25 mouse cellular contexts compared by ENCODE assay signal in genomic region chr19:10681571-10681970, GRCm38 (mm10). TPM values are rescaled to one million over a fixed set of nuclear protein-coding genes. Genes with fewer than 3 reads are reported as not detected.
DNase-seq lines count a peak whose midpoint lies in the region; ATAC-seq and TF ChIP-seq lines count a peak whose summit lies in the region.
"Had no signal": no experiment of that assay in that cellular context is flagged by ENCODE, and none has a peak within 500 bp of the region (broad histone marks: within the 10 kb centered on the region; RNA-seq: fewer than 3 reads in every experiment).

No protein-coding gene starts in this region.

- no peak overlapping the region for H3K4me2 ChIP-seq in kidney, postnatal 0 days (ENCODE audit: low read length)
- no peak overlapping the region for H3K4me2 ChIP-seq in midbrain, postnatal 0 days (ENCODE audit: low read depth, low read length, poor library complexity, severe bottlenecking)
- H3K4me2 ChIP-seq in midbrain, embryonic 16.5 days (ENCODE audit: low read length) = no peak overlapping the region
- H3K4me2 ChIP-seq in stomach, postnatal 0 days (replicated peaks; ENCODE audit: low read depth) = no peak overlapping the region
- H3K4me2 ChIP-seq: embryonic facial prominence, embryonic 12.5 days; heart, embryonic 12.5 days; hindbrain, embryonic 15.5 days had no signal

- no peaks in the 10 kb centered on the region for H3K27me3 ChIP-seq in kidney, postnatal 0 days (ENCODE audit: insufficient read depth, low read length)
- no peaks in the 10 kb centered on the region for H3K27me3 ChIP-seq in midbrain, postnatal 0 days (ENCODE audit: insufficient read depth, low read length)
- no peaks in the 10 kb centered on the region for H3K27me3 ChIP-seq in midbrain, embryonic 16.5 days (ENCODE audit: control insufficient read depth, insufficient read depth, low read depth, low read length)
- no peaks in the 10 kb centered on the region for H3K27me3 ChIP-seq in stomach, postnatal 0 days (ENCODE audit: control insufficient read depth, insufficient read depth, low read length)
- H3K27me3 ChIP-seq in cerebellum, adult 2 months (ENCODE audit: control insufficient read depth, insufficient read depth, low read length) = no peaks in the 10 kb centered on the region
- H3K27me3 ChIP-seq: embryonic facial prominence, embryonic 12.5 days had no signal

- no peaks in the 10 kb centered on the region for H3K36me3 ChIP-seq in kidney, postnatal 0 days (ENCODE audit: insufficient read depth, low read length)
- H3K36me3 ChIP-seq in midbrain, postnatal 0 days (ENCODE audit: insufficient read depth, low read length) = no peaks in the 10 kb centered on the region
- H3K36me3 ChIP-seq in midbrain, embryonic 16.5 days (ENCODE audit: control insufficient read depth, insufficient read depth, low read length) = no peaks in the 10 kb centered on the region
- H3K36me3 ChIP-seq in stomach, postnatal 0 days (ENCODE audit: control insufficient read depth, insufficient read depth, low read length) = no peaks in the 10 kb centered on the region
- H3K36me3 ChIP-seq: embryonic facial prominence, embryonic 12.5 days; heart, embryonic 12.5 days; hindbrain, embryonic 10.5 days; hindbrain, embryonic 15.5 days had no signal

- H3K4me3 ChIP-seq in kidney, postnatal 0 days (replicated peaks; ENCODE audit: low read depth, low read length) = no peak overlapping the region
- no peak overlapping the region for H3K4me3 ChIP-seq in midbrain, postnatal 0 days (ENCODE audit: low read depth, low read length)
- no peak overlapping the region for H3K4me3 ChIP-seq in midbrain, embryonic 16.5 days (ENCODE audit: low read depth, low read length)
- H3K4me3 ChIP-seq in stomach, postnatal 0 days (ENCODE audit: low read depth, low read length) = no peak overlapping the region
- H3K4me3 ChIP-seq in cerebellum, adult 2 months (replicated peaks; ENCODE audit: insufficient read depth, low read depth, low read length) = no peak overlapping the region
- H3K4me3 ChIP-seq: embryonic facial prominence, embryonic 12.5 days; heart, embryonic 12.5 days; hindbrain, embryonic 10.5 days; hindbrain, embryonic 15.5 days had no signal

- no peaks in the 10 kb centered on the region for H3K9me3 ChIP-seq in kidney, postnatal 0 days (replicated peaks; ENCODE audit: low read length)
- no peaks in the 10 kb centered on the region for H3K9me3 ChIP-seq in midbrain, postnatal 0 days (ENCODE audit: low read length)
- no peaks in the 10 kb centered on the region for H3K9me3 ChIP-seq in midbrain, embryonic 16.5 days (replicated peaks; ENCODE audit: control insufficient read depth, low read length, poor library complexity, severe bottlenecking)
- no peaks in the 10 kb centered on the region for H3K9me3 ChIP-seq in stomach, postnatal 0 days (ENCODE audit: control insufficient read depth, low read length)
- H3K9me3 ChIP-seq: embryonic facial prominence, embryonic 12.5 days; heart, embryonic 12.5 days; hindbrain, embryonic 10.5 days; hindbrain, embryonic 15.5 days had no signal

- no peak for ATAC-seq in kidney, postnatal 0 days (replicated peaks; ENCODE audit: low FRiP score, low read depth)
- ATAC-seq in midbrain, postnatal 0 days (ENCODE audit: low FRiP score) = no peak
- no peak for ATAC-seq in midbrain, embryonic 16.5 days
- no peak for ATAC-seq in stomach, postnatal 0 days (ENCODE audit: low FRiP score, low TSS enrichment)
- ATAC-seq: forebrain, embryonic 16.5 days; inflammation-experienced regulatory T-cells, adult 6 months had no signal

- peak; percentile 20; the same call in 1 of the 2 replicates for TF ChIP-seq CTCF in kidney, postnatal 0 days (IDR thresholded peaks at IDR 0.05; ENCODE audit: low read depth)
- peak; percentile 24 for TF ChIP-seq CTCF in midbrain, postnatal 0 days (IDR thresholded peaks at IDR 0.05)
- TF ChIP-seq CTCF in stomach, postnatal 0 days (IDR thresholded peaks at IDR 0.05; ENCODE audit: low read depth) = peak; percentile 54
- TF ChIP-seq CTCF in cerebellum, adult 2 months (IDR thresholded peaks at IDR 0.05; ENCODE audit: borderline replicate concordance, insufficient read depth, low read depth, low read length) = no peak

- 0 out of 2 replicates have a peak, but pooled peaks cover 3% of the 10 kb centered on the region for H3K4me1 ChIP-seq in kidney, postnatal 0 days (replicated peaks; ENCODE audit: insufficient read depth, low read length)
- no peaks in the 10 kb centered on the region for H3K4me1 ChIP-seq in midbrain, postnatal 0 days (ENCODE audit: insufficient read depth, low read length)
- H3K4me1 ChIP-seq in midbrain, embryonic 16.5 days (ENCODE audit: control insufficient read depth, insufficient read depth, low read length) = no peaks in the 10 kb centered on the region
- H3K4me1 ChIP-seq in stomach, postnatal 0 days (replicated peaks; ENCODE audit: control insufficient read depth, insufficient read depth) = no peaks in the 10 kb centered on the region
- peaks cover 5% of the 10 kb centered on the region; the same call in 1 of the 2 replicates for H3K4me1 ChIP-seq in cerebellum, adult 2 months (ENCODE audit: control insufficient read depth, insufficient read depth, low read length)
- H3K4me1 ChIP-seq: hindbrain, embryonic 10.5 days; hindbrain, embryonic 15.5 days had no signal

- H3K27ac ChIP-seq in kidney, postnatal 0 days = no peak overlapping the region
- no peak overlapping the region for H3K27ac ChIP-seq in midbrain, postnatal 0 days (ENCODE audit: low read depth, low read length)
- no peak overlapping the region for H3K27ac ChIP-seq in midbrain, embryonic 16.5 days (ENCODE audit: low read length)
- no peak overlapping the region for H3K27ac ChIP-seq in stomach, postnatal 0 days (replicated peaks)
- H3K27ac ChIP-seq in cerebellum, adult 2 months (ENCODE audit: insufficient read depth, low read length) = no peak overlapping the region
- H3K27ac ChIP-seq: embryonic facial prominence, embryonic 12.5 days; hindbrain, embryonic 10.5 days; hindbrain, embryonic 15.5 days had no signal

- TF ChIP-seq EP300 in stomach, postnatal 0 days (optimal IDR thresholded peaks at IDR 0.05) = no peak

- TF ChIP-seq POLR2A in cerebellum, adult 2 months (IDR thresholded peaks at IDR 0.05; ENCODE audit: borderline replicate concordance, insufficient read depth, low read length) = no peak

- no peak overlapping the region for H3K9ac ChIP-seq in kidney, postnatal 0 days (ENCODE audit: low read depth, low read length)
- H3K9ac ChIP-seq in midbrain, postnatal 0 days (replicated peaks; ENCODE audit: low read length, poor library complexity, severe bottlenecking) = no peak overlapping the region
- no peak overlapping the region for H3K9ac ChIP-seq in midbrain, embryonic 16.5 days (ENCODE audit: low read depth, low read length)
- no peak overlapping the region for H3K9ac ChIP-seq in stomach, postnatal 0 days (ENCODE audit: low read length)
- H3K9ac ChIP-seq: embryonic facial prominence, embryonic 12.5 days; heart, embryonic 12.5 days; hindbrain, embryonic 15.5 days had no signal

- 49% methylated on average over 4 of the region's 4 CpGs for WGBS in kidney, postnatal 0 days
- WGBS in midbrain, postnatal 0 days = 69% methylated on average over 4 of the region's 4 CpGs
- WGBS in midbrain, embryonic 16.5 days = 73% methylated on average over 4 of the region's 4 CpGs
- 46% methylated on average over 4 of the region's 4 CpGs for WGBS in stomach, postnatal 0 days
- 57% methylated on average over 4 of the region's 4 CpGs for WGBS in cerebellum, adult 2 months

- peak; percentile 23 for DNase-seq in cerebellum, adult 9-10 months
- DNase-seq in cerebellum, postnatal 14 days = no peak
- no peak for DNase-seq in kidney, postnatal 0 days (ENCODE audit: low spot score)
- no peak for DNase-seq in kidney, postnatal 4 days
- DNase-seq in midbrain, postnatal 0 days (ENCODE audit: low spot score) = no peak
- peak; percentile 41 for DNase-seq in stomach, postnatal 0 days (ENCODE audit: low spot score)
- no peak for DNase-seq in cerebellum, adult 2 months
- DNase-seq: adrenal gland, postnatal 25 days; cerebellum, adult 18-20 months; cerebellum, postnatal 25 days; gastrocnemius, postnatal 14 days had no signal

RNA-seq across cellular contexts. Expression of gene Pga5, which starts 3.7 kb away (rescaled TPM):
- 0.43 and 0.70 TPM in 2 replicates for polyA plus RNA-seq in kidney, postnatal 0 days (2015; fragmentation: Nextera tagmentation; extraction: Ambion mirVana)
- total RNA-seq in midbrain, postnatal 0 days (2014; rRNA removed) = not detected in 2 replicates
- polyA plus RNA-seq in midbrain, postnatal 0 days (2015; fragmentation: Nextera tagmentation; extraction: Ambion mirVana) = not detected in 2 replicates
- polyA plus RNA-seq in midbrain, embryonic 16.5 days (2015; fragmentation: Nextera tagmentation; extraction: Ambion mirVana) = not detected in 2 replicates
- 22,358 and 23,362 TPM in 2 replicates for polyA plus RNA-seq in stomach, postnatal 0 days (2015; fragmentation: Nextera tagmentation; extraction: Ambion mirVana)
- polyA plus RNA-seq in cerebellum, adult 2 months (2012; rRNA removed) = not detected in 2 replicates
- total RNA-seq: adrenal gland, adult 18-20 months; adrenal gland, postnatal 25 days; gastrocnemius, adult 18-20 months; gastrocnemius, postnatal 14 days; heart, adult 8-10 months; heart, postnatal 25 days had no signal
- polyA plus RNA-seq: cortical plate, adult 2 months; embryonic facial prominence, embryonic 12.5 days; forebrain, embryonic 11.5 days; forebrain, embryonic 16.5 days; heart, embryonic 12.5 days; heart, embryonic 16.5 days; hindbrain, embryonic 10.5 days; hindbrain, embryonic 15.5 days; inflammation-experienced regulatory T-cells, adult 6 months had no signal

RNA-seq across cellular contexts. Expression of gene Vps37c, which starts 7.0 kb away (rescaled TPM):
- 32.1 and 35.5 TPM in 2 replicates for polyA plus RNA-seq in kidney, postnatal 0 days (2015; fragmentation: Nextera tagmentation; extraction: Ambion mirVana)
- 17.5 and 22.4 TPM in 2 replicates for total RNA-seq in midbrain, postnatal 0 days (2014; rRNA removed)
- 22.9 and 28.0 TPM in 2 replicates for polyA plus RNA-seq in midbrain, postnatal 0 days (2015; fragmentation: Nextera tagmentation; extraction: Ambion mirVana)
- polyA plus RNA-seq in midbrain, embryonic 16.5 days (2015; fragmentation: Nextera tagmentation; extraction: Ambion mirVana) = 28.6 and 31.2 TPM in 2 replicates
- polyA plus RNA-seq in stomach, postnatal 0 days (2015; fragmentation: Nextera tagmentation; extraction: Ambion mirVana) = 48.6 and 57.3 TPM in 2 replicates
- polyA plus RNA-seq in cerebellum, adult 2 months (2012; rRNA removed) = 30.6 and 31.4 TPM in 2 replicates

RNA-seq across cellular contexts. Expression of gene Vwce, which starts 47.6 kb away (rescaled TPM):
- polyA plus RNA-seq in kidney, postnatal 0 days (2015; fragmentation: Nextera tagmentation; extraction: Ambion mirVana) = 2.7 and 3.0 TPM in 2 replicates
- 2.6 and 2.9 TPM in 2 replicates for total RNA-seq in midbrain, postnatal 0 days (2014; rRNA removed)
- polyA plus RNA-seq in midbrain, postnatal 0 days (2015; fragmentation: Nextera tagmentation; extraction: Ambion mirVana) = 1.9 and 2.2 TPM in 2 replicates
- polyA plus RNA-seq in midbrain, embryonic 16.5 days (2015; fragmentation: Nextera tagmentation; extraction: Ambion mirVana) = 1.1 and 2.0 TPM in 2 replicates
- 0.51 and 0.61 TPM in 2 replicates for polyA plus RNA-seq in stomach, postnatal 0 days (2015; fragmentation: Nextera tagmentation; extraction: Ambion mirVana)
- polyA plus RNA-seq in cerebellum, adult 2 months (2012; rRNA removed) = 0.20 and 0.21 TPM in 2 replicates
- total RNA-seq: gastrocnemius, adult 18-20 months; heart, adult 8-10 months; heart, postnatal 25 days had no signal

RNA-seq across cellular contexts. Expression of gene Cd5, which starts 57.2 kb away (rescaled TPM):
- 0.11 and 0.23 TPM in 2 replicates for polyA plus RNA-seq in kidney, postnatal 0 days (2015; fragmentation: Nextera tagmentation; extraction: Ambion mirVana)
- total RNA-seq in midbrain, postnatal 0 days (2014; rRNA removed) = 0.55 and 0.85 TPM in 2 replicates
- 0.50 and 0.53 TPM in 2 replicates for polyA plus RNA-seq in midbrain, postnatal 0 days (2015; fragmentation: Nextera tagmentation; extraction: Ambion mirVana)
- 0.48 and 0.78 TPM in 2 replicates for polyA plus RNA-seq in midbrain, embryonic 16.5 days (2015; fragmentation: Nextera tagmentation; extraction: Ambion mirVana)
- 1.6 and 1.8 TPM in 2 replicates for polyA plus RNA-seq in stomach, postnatal 0 days (2015; fragmentation: Nextera tagmentation; extraction: Ambion mirVana)
- polyA plus RNA-seq in cerebellum, adult 2 months (2012; rRNA removed) = 0.43 and 0.54 TPM in 2 replicates
- total RNA-seq: gastrocnemius, adult 18-20 months; gastrocnemius, postnatal 14 days had no signal

Comparison
In these comparisons a context has a peak if more than half of its experiments do, and no peak if none do; other contexts are left out.
1. DNase-seq: peak in cerebellum, adult 9-10 months (single experiment) and stomach, postnatal 0 days (single experiment); none in cerebellum, postnatal 14 days (0 of 2), kidney, postnatal 0 days (single experiment), kidney, postnatal 4 days (0 of 2), midbrain, postnatal 0 days (single experiment) and cerebellum, adult 2 months (0 of 2).
2. RNA of gene Pga5, which starts 3.7 kb away (polyA plus RNA-seq): 22,358 to 23,362 TPM in stomach, postnatal 0 days; 0.43 to 0.70 TPM in kidney, postnatal 0 days, not detected in midbrain, postnatal 0 days, not detected in midbrain, embryonic 16.5 days and not detected in cerebellum, adult 2 months; every median in the first group is over 1,000 times any median in the second.